Mouse (Mus musculus): Measurements from ENCODE around the gene Stap2.

DNA sequence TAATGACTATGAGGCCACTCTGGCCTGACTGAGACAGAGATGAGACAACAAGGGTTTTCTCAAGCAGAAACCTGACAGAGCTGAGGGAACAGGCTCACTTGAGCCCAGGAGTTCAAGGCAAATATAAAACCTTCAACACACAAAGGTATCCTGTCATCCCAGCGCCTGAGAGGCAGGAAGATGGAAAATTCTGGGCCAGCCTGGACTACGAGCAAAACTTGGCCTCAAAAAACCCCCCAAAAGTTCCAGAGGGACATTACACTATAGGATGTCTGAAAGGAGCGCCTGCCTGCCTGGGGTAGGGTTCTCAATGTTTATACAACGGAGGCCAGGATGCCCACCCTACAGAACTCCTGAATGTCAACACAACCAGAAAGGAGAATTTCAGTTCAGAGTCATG lies 29.8 kb upstream of the Stap2 start:
- no peak for TF ChIP-seq HCFC1 (IDR thresholded peaks at IDR 0.05; ENCODE audit: borderline replicate concordance, insufficient read depth, low read length)
- TF ChIP-seq CHD2 (IDR thresholded peaks at IDR 0.05; ENCODE audit: low read depth, low read length): no peak
- TF ChIP-seq ZC3H11A (IDR thresholded peaks at IDR 0.05; ENCODE audit: borderline replicate concordance, low read depth, low read length): no peak
